Mouse (Mus musculus): Measurements from ENCODE around the gene Mpped2.

The Mpped2 gene

GRCm38 (mm10) chr2:106746905-106747304 lies 53.8 kb downstream of the Mpped2 start:
- DNase-seq: no peak

DNA sequence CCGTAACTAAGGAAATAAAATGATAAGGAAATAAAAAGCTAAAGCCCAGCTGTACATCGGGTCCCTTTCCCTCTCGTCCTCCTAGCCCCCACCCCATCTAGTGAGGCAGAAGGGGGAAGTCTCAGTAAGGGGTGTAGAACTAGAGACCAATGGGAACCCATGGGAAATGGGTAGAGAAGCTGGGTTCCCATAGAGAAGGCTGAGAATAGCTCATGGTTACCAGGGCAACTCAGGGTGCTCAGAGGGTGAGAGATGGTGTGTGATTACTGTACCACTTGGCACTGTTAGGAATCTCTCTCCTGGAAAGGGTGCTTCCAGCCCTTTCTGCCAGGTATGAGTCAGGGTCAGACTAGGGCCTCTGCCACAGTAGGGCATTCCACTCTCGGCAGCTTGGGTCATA lies 54.3 kb downstream of the Mpped2 start:
- peak; percentile 12 for DNase-seq

- DNase-seq: no peak
Measured at GRCm38 (mm10) chr2:106750878-106751277, 57.8 kb downstream of the Mpped2 start.

DNA sequence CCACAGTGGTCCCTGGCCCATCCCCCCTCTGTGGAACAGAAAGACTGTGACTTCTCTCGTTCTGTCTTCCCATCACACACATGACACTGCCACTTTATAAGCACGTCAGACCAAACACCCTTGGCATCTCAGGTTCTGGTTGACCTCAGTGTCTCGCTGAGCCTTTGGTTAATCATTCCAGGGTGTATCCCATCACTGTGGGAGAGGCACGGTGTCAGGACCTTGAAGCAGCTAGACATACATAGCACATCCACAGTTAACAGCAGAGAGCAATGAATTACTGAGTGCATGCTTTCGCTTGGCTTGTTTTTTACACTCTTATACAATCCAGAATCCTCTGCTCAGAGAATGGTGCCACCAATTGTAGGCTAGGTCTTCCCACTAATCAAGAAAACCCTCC lies 60.6 kb downstream of the Mpped2 start:
- DNase-seq: no peak

DNA sequence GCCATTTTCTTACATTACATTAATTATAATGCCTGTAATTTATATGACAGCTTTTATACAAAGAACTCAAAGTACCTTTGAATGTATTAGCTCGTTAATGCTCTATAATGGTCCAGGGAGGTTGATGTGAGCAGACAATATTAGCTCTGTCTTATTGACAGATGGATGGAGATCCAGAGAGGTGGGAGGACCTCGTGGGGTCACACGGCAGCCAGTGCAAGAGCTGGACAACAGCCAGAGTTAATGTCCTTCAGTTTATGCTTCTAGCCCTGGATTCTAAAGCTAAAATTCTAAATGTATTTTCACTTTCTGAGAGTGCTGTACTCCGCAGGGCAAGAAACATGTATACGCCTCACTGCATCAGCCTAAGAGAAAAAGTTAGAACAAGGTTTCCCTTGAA lies 61.6 kb downstream of the Mpped2 start:
- DNase-seq: no peak

- DNase-seq: no peak
Measured at GRCm38 (mm10) chr2:106756354-106757103, 63.5 kb downstream of the Mpped2 start.

DNA sequence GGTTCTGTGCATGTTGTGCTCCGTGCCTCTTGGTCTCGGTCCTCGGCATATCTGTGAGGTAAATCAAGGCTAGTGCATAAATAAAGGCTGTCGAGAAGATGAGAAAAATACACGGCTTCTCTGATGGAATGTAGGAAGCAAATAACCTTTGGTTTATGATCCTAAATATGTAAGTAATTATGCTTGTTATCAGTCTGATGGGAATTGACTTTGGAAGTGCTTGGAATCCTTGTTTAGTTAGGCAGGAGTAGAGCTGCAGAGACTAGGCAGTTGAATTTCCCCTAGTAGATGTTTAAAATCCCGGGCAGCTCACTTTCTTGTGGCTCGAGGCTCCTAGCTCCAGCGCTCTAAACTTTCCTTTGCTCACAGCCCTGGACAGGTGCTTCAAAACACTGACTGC lies 69.9 kb downstream of the Mpped2 start:
- DNase-seq: no peak

- no peak for DNase-seq
Measured at GRCm38 (mm10) chr2:106769236-106769635, 76.2 kb downstream of the Mpped2 start.

DNA sequence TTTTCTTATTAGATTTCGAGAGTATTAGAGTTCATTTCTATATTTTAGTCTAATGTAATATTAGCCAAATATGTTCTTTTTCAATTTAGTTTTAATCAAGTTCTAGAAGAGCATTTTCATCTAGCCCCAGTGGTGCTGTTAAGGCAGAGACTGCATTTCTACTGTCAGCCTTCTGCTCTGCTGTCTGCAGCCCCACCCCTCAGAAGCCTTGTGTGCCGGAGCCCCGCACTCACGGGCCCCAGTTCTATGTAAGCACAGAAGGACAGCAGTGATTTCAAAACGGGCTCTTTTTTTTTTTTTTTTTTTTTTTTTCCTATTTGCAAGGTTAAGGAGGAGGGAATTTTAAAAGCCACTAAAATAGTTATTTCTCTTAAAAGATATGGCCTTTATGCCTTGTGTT lies 79.6 kb downstream of the Mpped2 start:
- no peak for DNase-seq

DNA sequence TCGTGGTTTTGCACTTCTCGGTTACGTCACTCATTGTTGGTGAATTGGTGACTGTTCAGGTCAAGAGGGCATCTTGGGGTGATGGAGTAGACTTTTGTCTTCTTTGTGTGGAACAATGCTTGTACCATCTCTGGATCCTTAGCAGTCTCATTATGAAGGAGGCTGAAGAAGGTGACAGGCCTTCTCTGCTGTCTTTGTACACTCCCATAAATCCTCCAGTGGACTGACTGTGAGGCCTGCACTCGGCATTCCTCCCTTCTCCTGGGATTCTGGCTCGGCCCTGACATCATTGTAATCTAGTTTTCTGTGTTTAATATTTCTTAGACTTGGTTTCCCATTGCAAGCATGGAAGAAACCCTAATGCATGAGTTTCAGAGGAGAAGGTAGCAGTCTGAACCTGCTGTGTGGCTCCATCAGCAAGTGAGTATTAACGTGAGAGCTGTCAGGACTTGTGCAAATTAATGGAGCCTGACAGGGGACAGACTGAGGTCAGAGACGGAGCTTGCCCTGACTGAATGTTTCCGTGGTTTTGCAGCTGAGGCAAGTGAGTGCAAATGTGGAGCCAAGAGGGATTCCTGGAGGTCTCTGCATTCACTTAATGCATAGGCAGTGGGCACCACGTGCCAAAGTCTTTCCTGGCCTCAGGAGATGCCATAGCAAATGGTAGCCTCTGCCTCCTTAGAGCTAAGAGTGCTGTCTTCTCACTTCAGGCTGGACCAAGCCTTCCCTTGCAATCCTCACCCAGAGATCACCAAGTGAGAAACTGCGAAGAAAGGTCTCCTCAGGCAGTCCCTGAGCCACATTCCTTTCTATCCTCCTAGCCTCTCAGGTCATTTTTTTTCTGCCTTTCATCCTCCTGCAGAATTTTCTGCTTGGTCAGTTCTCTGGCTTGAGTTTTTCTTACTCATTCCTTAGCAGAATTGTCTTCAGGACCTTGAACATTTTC lies 81.5 kb downstream of the Mpped2 start:
- DNase-seq: no peak

GRCm38 (mm10) chr2:106775994-106776393 lies 82.9 kb downstream of the Mpped2 start:
- no peak for DNase-seq

- DNase-seq: no peak
Measured at GRCm38 (mm10) chr2:106778861-106779516, 85.9 kb downstream of the Mpped2 start.

DNA sequence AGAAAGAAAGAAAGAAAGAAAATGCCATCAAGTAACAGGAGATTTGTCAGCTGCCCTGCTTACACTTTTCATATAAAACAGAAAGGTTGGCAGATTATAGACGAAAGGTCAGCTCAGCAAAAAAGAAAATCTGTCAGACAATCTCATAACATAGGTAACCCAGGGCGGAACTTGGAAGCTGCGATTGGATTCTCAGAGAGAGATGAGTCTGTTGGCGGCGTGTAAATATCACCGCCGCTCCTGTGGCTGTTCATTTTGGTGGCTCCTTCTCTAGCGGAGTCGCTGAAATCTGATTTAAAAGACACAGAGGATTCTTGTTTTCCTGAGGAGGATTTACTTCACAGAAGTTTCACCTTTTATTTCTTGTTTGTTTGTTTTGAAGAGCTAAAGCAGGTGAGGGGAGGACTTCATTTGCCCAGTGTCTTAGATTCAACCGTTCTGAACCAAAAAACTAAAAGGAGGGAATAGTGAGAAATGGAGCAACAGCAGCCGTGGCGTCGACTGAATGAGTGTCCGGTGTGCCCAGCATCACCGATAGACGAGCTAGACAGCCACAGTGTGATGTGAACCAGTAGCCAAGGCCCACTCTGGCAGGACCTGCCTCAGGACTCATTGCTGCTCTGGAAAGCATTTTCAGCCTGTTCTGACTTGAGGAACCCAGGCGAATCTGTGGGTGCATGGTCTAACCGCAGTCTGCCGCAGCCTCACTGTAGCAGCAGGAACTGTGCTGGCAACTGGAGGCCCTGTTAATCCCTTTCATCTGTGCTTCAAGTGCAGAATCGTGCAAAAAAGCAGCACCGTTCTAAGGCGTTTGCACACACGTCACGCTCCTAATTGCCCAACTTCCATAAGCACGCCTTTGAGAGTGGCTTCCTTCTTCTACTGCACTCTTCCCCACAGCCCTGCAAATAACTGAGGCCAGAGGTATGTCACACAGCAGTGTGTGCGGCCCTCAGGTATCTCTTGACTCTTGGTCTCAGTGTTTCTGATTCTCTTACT lies 88.4 kb downstream of the Mpped2 start:
- DNase-seq: peak; percentile 15

DNA sequence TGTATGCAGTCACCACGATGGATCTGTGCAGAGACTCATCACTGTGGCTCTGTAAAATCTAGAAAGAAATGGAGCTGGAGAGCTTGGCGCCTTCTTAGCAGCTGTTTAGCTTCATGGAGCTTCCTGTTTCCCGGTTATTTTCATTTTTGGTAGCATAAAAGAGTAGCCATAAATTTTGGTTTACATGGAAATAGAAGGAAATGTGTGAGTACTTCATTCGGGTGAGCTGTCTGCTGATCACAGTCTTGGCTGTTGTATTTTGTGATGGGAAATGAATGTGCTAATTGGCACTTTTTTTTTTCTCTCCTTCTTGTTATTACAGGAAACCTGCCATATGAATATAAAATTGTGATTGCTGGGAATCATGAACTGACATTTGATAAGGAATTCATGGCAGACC lies 90.2 kb downstream of the Mpped2 start:
- DNase-seq: no peak

DNA sequence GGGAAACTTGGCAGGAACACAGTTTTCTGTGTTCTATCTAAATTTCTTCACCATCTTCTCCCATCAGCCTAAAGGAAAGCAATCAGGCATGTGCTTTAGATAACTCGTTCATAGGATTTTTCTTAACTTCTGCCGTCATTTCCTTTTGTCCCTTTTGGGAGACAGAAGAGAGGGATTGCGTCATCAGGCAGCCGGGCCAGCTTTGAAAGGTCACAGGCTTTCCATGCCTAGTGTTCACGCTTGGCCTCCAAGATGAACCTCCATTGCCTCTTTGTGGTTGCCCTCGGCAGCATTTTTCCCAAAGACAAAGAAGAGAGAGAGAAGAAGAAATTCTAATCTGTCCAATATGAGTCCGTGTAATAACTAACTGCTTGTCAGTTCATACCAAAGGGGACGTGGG lies 95.0 kb downstream of the Mpped2 start:
- DNase-seq: no peak

DNA sequence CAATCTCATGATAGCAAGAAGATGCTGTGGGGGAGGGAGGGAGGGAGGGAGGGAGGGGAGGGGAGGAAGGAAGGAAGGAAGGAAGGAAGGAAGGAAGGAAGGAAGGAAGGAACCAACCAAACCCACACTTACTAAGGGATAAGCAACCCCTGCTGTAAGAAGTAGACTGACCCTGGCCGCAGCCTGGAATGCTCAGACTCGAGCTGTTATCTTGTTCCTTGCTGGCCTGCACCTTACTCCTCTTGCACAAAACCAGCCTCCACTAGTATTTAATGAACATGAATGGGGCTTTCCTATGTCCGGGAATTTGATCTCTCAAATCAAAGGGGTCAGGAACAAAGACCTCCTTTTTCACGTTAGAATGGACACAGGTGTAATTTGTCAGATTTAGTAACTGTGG lies 95.5 kb downstream of the Mpped2 start:
- no peak for DNase-seq

GRCm38 (mm10) chr2:106789694-106790328 lies 96.7 kb downstream of the Mpped2 start:
- DNase-seq: no peak

DNA sequence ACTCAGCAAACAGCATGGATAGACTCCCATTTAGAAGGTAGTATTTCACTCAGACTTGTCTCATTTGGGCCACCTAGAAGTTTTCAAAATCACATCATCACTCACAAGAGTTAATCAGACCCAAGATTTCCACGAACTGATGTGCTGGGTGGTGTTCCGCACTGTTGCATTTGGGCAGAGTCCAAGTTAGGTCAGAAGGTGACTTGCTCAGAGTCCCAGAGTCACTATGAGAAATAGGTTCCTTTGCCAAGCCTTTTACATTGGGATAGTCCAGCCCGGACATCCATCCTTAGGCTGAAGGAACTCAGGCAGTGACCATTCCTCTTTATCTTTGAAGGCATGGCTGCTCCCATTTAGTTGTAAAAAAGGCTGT lies 97.2 kb downstream of the Mpped2 start:
- DNase-seq: no peak

- DNase-seq: no peak
Measured at GRCm38 (mm10) chr2:106796246-106796645, 103.2 kb downstream of the Mpped2 start.

DNA sequence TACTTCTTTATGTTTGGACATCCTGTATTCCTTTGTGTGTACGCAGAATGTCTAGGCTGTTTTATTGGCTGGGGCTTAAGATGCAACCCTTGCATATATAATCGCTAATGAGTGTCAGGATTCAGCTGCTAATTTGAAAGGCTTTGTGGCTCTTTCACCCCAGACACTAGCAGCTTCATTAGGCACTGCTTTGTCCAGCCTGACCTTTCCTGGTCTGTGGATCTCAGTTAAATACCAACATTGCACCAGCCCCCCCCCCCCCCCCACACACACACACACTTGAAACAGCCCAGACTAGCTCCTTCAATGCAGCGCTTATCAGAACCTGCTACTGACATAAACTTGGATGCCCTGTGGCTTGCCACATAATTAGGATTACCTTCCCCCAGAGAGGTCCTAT lies 104.8 kb downstream of the Mpped2 start:
- no peak for DNase-seq

- no peak for DNase-seq
Measured at GRCm38 (mm10) chr2:106798824-106799223, 105.8 kb downstream of the Mpped2 start.

- DNase-seq: no peak
Measured at GRCm38 (mm10) chr2:106815898-106816297, 122.8 kb downstream of the Mpped2 start.

Measured in right cerebral cortex, adult 18-20 months (tissue).